Mouse (Mus musculus) heart, adult 2 months (tissue): Measurements from ENCODE around the gene Hsdl1.

ENCODE experiments used
- CTCF ChIP-seq: fragments of 200-600 bp; IDR thresholded peaks from 2 replicates; pipeline ENCODE4 v1.8.1; 2022; ENCODE audit warnings: antibody characterized with exemption, mild to moderate bottlenecking, moderate library complexity
- POLR2A ChIP-seq: fragments of 200-500 bp; IDR thresholded peaks from 2 replicates; pipeline ENCODE4 v1.6.1; 2011; ENCODE audit warnings: mild to moderate bottlenecking, low read depth, low read length, control low read depth; ENCODE audit not compliant: insufficient read depth

DNA sequence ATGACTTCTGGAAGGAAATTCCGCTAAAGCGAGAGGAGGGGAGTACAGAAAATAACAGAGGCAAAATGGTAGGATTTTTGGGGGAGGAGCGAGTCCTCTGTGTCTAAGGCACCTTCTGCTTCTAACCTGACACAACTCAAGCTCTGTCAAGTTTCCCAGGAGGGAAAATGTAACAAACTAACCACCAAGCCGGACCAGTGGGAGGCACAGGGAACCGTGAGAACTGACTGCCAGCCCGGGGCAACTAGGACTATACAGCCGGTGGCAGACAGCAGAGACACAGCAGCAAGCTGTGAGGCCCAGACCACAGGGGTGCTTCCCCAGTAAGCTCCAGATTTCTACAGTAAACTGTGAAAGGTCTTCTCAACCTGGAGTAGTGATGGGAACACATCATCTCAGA is 6.0 kb downstream of the Hsdl1 start:
- TF ChIP-seq POLR2A (no peak), CTCF (no peak)
